Mouse (Mus musculus): Measurements from ENCODE around the gene Wasf2.

- TF ChIP-seq POLR2A (IDR thresholded peaks at IDR 0.05; ENCODE audit: low read depth, low read length) (no peak), CTCF (conservative IDR thresholded peaks at IDR 0.05; ENCODE audit: insufficient read depth, insufficient read length, low read depth, low read length) (no peak)
These were observed 49.4 kb upstream of the Wasf2 start for GRCm38 (mm10) chr4:133080862-133081261.
